Mouse (Mus musculus) stomach, postnatal 0 days (tissue): ENCODE measurements around the gene Prcd.

ENCODE experiments used
- CTCF ChIP-seq: IDR thresholded peaks from 2 replicates; pipeline ENCODE4 v1.5.1; 2016; ENCODE audit warnings: antibody characterized with exemption, low read depth, mild to moderate bottlenecking, moderate library complexity
- EP300 ChIP-seq: optimal IDR thresholded peaks from 2 replicates; pipeline ENCODE3; 2016; ENCODE audit warnings: antibody characterized with exemption

DNA sequence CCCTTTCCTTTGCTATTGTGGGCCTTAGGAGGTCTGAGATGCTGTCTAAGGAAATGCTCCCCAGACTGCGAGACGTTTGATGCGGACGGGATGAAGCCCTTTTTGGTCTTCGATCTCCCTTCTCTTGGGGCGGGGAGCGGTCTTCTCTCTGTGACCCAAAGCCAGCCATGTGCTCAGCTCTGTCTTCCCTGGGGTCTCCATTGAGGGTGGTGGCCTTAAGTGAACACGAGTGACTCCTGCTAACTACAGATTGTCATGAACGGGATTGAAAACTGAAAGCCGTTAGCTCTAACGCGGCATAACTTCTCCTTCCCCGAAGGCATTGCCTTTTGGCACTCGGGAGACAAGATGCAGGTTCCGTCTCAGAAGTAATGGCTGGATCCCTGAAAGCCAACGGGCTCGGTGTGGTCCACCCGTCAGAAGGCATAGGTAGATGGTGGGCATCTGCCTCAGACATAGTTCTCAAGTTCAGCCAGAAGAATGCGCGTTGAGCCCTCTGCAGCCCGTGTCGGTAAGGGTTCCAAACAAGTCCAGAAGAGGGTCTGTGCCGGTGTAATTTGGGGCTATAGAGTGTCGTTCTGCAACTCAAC lies 18.6 kb downstream of the Prcd start:
- TF ChIP-seq CTCF (no peak), EP300 (no peak)
